Mouse (Mus musculus) embryonic facial prominence, embryonic 10.5 days (tissue): ENCODE measurements around the gene Bmp7. TPM values are rescaled to one million over a fixed set of nuclear protein-coding genes. Genes with fewer than 3 reads are reported as not detected.

Experiments used
- DNase-seq: peaks from one replicate; pipeline ENCODE4 v3.0.0-alpha.2; 2017; ENCODE audit warnings: low spot score
- H3K27ac ChIP-seq: fragments of 300-500 bp; sonication (generic); replicated peaks from 2 replicates; pipeline ENCODE4 v1.5.1; 2016; ENCODE audit warnings: mild to moderate bottlenecking
- H3K27me3 ChIP-seq: fragments of 300-500 bp; sonication (generic); replicated peaks from 2 replicates; pipeline ENCODE4 v1.6.1; 2016; ENCODE audit warnings: low read depth, mild to moderate bottlenecking; ENCODE audit not compliant: poor library complexity, severe bottlenecking
- H3K36me3 ChIP-seq: fragments of 300-500 bp; sonication (generic); replicated peaks from 2 replicates; pipeline ENCODE4 v1.6.1; 2016; ENCODE audit warnings: mild to moderate bottlenecking, moderate library complexity
- H3K4me1 ChIP-seq: fragments of 300-500 bp; sonication (generic); 2 replicates; pipeline ENCODE4 v1.6.1; 2016
- H3K4me3 ChIP-seq: fragments of 300-500 bp; sonication (generic); 2 replicates; pipeline ENCODE4 v1.5.1; 2016; ENCODE audit warnings: mild to moderate bottlenecking, moderate library complexity
- H3K9me3 ChIP-seq: fragments of 300-500 bp; sonication (generic); 2 replicates; pipeline ENCODE4 v1.6.1; 2016; ENCODE audit warnings: mild to moderate bottlenecking
- WGBS: fragments of 180-500 bp; shearing (Covaris S2); methylation state at CpG from one replicate; pipeline ENCODE4 v1.1.7; 2016; 5-methylcytosine and 5-hydroxymethylcytosine counted together
- polyA plus RNA-seq: library from polyadenylated mRNA; unstranded; fragments of >200 nt; fragmentation: Nextera tagmentation; extraction: Ambion mirVana; gene quantifications from 2 replicates; pipeline ENCODE4 v1.2.1, GENCODE M21; 2016

The Bmp7 gene
- 19.8 and 20.9 TPM in 2 replicates for polyA plus RNA-seq

DNA sequence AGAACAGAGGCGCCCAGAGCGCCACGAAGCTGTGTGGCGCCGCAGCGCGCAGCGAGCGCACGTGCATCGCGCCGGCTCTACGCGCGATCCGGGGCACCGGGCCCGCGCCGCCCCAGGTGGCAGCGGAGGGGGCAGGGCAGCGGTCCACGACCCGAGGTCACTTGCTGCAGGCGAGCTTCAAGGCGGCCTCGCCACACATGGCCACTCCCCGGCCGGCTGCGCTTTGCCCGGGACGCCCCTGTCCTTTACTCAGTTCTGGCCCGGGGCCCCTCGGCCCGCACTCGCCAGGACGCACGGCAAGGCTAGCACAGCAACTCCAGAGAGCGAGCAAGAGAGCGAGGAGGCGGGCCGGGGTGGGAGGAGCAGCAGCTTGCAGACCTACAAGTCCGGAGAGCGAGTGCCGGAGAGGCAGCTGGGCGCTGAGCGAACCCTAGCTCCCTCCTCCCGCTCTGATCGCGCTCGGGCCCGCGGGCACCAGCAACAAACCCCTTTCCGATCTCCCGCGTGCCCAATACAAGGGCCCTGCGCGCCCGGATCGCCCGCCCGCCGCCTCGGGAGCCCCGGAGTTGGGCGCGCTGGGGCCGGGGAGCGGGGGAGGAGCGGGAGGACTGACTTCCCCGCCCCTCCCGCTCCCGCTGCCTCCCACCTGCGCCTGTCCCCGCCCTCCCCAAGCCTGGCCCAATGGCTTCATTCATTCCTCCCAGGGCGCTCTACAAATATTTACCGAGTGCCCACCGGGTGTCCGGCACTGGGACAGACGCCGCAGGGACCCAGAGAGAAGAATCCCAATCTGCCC is at the start of gene Bmp7:
Gene Bmp7, minus strand, starts transcription at position 319 of the 796 bp plus-strand sequence.
- H3K27me3 ChIP-seq: peaks cover 98% of the 10 kb centered on the region
- WGBS: under 1% methylated on average over 82 of the region's 82 CpGs

DNA sequence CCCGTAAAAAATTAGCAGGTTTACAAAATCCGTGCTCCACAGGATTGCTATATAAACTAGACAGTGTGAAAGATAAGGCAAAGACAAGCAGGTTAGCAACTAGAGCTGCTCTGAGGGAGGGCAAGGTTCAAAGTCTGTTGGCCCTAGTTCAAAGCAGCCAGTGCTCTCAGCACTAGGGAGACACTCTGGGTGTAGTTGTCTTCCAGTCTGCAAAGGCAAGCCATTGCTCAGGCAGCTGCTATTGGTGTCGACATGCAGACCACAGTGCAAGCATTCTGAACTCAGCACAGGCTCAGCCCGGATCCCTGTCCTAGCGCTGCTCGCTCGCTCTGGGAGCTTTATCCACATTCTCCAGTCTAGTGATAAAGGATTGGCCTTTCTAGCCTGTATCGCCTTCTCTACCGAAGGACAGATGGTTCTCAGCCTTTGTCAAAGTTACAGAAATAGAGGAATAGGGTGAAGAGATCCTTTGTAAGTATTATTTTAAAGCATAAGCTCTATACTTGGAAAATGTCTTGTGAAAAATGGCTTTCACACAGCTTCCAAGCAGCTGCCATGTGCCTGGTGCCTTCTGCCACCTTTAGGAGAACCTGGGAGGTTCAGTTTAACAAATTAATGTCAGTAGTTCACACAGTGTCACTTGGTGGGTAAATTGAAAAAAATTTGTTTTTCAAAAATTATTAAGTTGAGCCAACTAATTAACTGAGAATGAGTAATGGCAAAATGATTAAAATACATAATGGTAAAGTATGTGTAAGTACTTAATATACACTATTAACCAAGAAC is 42.8 kb upstream of the Bmp7 start:
- H3K9me3 ChIP-seq: peaks cover 6% of the 10 kb centered on the region
- H3K27ac ChIP-seq: no peak overlapping the region
- peaks cover 7% of the 10 kb centered on the region for H3K4me1 ChIP-seq
- H3K27me3 ChIP-seq: peaks cover 18% of the 10 kb centered on the region
- WGBS: 77% methylated on average over 9 of the region's 9 CpGs
- no peak overlapping the region for H3K4me3 ChIP-seq
- no peaks in the 10 kb centered on the region for H3K36me3 ChIP-seq
- no peak for DNase-seq

More for the DNA sequence above, at the start of gene Bmp7:
- peak; percentile 92 for DNase-seq
- H3K9me3 ChIP-seq: no peaks in the 10 kb centered on the region
- peak within 1 kb of the TSS; percentile 69 for H3K4me3 ChIP-seq
- no peaks in the 10 kb centered on the region for H3K36me3 ChIP-seq
- H3K4me1 ChIP-seq: peaks cover 85% of the 10 kb centered on the region
- peak within 1 kb of the TSS; percentile 81 for H3K27ac ChIP-seq

DNA sequence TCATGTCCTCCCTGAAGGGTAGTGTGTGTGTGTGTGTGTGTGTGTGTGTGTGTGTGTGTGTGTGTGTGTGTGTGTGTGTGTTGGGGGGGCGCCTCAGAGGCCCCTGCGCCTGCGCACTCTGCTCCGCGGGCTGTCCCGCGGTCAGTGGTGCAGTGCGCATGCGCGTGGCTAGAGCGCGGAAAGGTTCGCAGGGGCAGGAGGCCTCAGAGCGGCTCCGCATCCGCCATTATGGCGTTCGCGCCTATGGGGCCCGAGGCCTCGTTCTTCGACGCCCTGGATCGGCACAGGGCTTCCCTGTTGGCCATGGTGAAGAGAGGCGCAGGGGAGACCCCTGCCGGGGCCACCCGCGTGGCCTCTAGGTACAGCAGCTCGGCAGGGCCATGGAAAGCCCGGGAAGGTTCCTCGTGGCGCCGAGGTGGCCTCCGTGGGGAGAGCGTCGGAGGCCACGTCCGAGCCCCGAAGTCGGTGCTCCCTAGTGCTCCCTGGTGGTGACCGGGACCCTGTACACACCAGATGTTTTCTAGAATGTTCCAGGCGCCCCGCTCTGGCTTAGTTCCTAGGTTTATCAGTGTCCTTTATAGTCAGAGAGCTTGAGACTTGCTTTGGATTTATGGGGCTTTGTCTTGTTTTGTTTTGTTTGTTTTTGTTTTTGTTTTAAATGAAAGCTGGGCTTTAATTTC is 39.7 kb upstream of the Bmp7 start:
- WGBS: 94% methylated on average over 43 of the region's 43 CpGs
- peaks cover 32% of the 10 kb centered on the region for H3K4me1 ChIP-seq
- DNase-seq: no peak

DNA sequence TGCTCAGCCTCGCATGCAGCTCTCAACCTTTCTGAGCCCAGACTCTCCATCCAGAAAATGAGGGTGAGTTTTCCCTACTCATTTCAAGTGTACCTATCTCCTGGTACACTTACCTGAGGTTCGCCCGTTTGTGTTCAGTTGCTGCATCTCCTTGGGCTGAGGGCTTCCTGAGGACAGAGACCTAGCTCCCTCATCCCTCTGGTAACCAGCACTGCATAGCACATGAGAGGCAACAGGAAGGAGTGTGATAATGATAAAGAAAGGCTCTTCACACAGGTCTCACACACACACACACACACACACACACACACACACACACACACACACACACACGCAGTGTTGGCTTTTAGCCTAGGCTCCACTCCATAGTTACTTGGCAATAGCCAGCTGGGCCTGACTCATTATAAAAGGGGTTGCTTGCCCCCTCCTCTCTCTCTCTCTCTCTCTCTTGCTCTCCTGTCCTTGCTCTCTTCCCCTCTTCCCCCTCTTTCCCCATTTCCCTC is 38.1 kb upstream of the Bmp7 start:
- H3K4me1 ChIP-seq: peaks cover 46% of the 10 kb centered on the region
- no peak for DNase-seq
- peaks cover 6% of the 10 kb centered on the region for H3K9me3 ChIP-seq
- 53% methylated on average over 4 of the region's 4 CpGs for WGBS
- no peak overlapping the region for H3K4me3 ChIP-seq
- no peaks in the 10 kb centered on the region for H3K36me3 ChIP-seq
- peaks cover 6% of the 10 kb centered on the region; the same call in 1 of the 2 replicates for H3K27me3 ChIP-seq
- H3K27ac ChIP-seq: peak overlapping the region; percentile 78

More for the DNA sequence above, 39.7 kb upstream of the Bmp7 start:
- no peak overlapping the region; the same call in 1 of the 2 replicates for H3K27ac ChIP-seq
- no peaks in the 10 kb centered on the region for H3K36me3 ChIP-seq
- peaks cover 6% of the 10 kb centered on the region for H3K9me3 ChIP-seq
- H3K4me3 ChIP-seq: no peak overlapping the region
- peaks cover 6% of the 10 kb centered on the region; the same call in 1 of the 2 replicates for H3K27me3 ChIP-seq

DNA sequence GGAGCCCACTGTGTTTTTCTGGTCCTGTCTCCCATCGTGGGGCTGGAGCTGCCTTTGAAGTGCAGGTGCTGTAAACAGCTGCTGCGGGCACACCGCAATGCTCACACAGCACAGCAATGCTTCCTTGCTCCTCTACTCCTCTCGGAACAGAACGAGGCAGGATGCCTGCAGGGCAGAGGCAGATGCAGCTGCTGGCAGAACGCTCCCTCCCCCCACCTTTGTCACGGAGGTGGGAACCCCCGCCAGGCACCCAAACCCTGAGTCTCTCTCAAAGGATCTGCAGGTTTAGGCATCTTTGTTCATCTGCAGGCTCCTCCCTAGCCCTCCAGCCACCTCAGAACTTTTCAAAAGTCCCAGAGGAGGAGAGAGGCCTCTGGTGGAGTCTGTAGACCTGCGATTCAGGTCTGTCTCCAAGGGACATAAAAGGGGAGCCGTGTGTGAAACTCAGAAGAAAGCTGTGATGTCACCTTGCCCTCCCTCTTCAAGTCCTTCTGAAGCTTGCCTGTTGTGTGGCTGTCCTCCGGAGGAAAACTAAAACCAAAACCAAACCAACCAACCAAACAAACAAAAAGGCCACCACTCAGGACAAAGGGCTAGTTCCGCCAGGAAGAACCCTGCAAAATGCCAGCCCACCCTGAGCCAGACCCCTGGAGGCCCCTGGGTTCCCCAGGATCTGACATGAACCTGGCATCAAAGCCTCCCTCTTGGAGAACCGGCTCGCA is 37.4 kb upstream of the Bmp7 start, which contains the start of gene Spo11:
Gene Spo11, plus strand, starts transcription at position 292 of the 722 bp plus-strand sequence.
- H3K4me1 ChIP-seq: peaks cover 46% of the 10 kb centered on the region
- H3K36me3 ChIP-seq: no peaks in the 10 kb centered on the region
- 14% methylated on average over 14 of the region's 14 CpGs for WGBS
- peak within 1 kb of the TSS; percentile 78 for H3K27ac ChIP-seq
- peaks cover 6% of the 10 kb centered on the region; the same call in 1 of the 2 replicates for H3K27me3 ChIP-seq
- peaks cover 6% of the 10 kb centered on the region for H3K9me3 ChIP-seq
- peak; percentile 59 for DNase-seq
- H3K4me3 ChIP-seq: peak within 1 kb of the TSS; percentile 42

DNA sequence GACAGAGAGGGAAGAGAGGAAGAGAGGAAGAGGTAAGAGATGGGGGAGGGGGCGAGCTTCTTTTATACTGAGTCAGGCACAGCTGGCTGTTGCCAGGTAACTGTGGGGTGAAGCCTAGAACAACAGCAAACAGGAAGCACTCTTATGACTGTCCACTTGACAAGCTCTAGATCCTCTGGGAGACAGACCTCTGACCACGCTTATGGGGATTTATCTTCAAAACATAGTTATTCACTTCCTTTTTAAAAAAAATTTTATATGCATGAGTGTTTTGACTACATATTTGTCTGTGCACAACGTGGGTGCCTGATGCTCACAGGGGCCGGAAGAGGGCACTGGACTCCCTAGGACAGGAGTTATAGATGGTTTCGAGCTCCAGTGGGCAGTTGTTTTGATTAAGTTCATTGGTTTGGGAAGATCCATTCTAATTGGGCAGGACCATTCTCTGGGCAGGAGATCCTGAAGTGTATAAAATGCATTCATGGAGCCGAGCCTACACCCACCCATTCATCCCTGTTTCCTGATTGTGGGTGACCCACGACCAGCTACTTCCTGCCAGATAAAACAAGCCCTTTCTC is 36.6 kb upstream of the Bmp7 start:
- Histone ChIP-seq H3K36me3 (no peaks in the 10 kb centered on the region), H3K4me1 (peaks cover 46% of the 10 kb centered on the region), H3K27ac (peak overlapping the region; percentile 78), H3K9me3 (peaks cover 6% of the 10 kb centered on the region), H3K4me3 (peak overlapping the region; percentile 42; the same call in 1 of the 2 replicates), H3K27me3 (peaks cover 6% of the 10 kb centered on the region; the same call in 1 of the 2 replicates)
- DNase-seq: peak; percentile 39
- 22% methylated on average over 7 of the region's 7 CpGs for WGBS

DNA sequence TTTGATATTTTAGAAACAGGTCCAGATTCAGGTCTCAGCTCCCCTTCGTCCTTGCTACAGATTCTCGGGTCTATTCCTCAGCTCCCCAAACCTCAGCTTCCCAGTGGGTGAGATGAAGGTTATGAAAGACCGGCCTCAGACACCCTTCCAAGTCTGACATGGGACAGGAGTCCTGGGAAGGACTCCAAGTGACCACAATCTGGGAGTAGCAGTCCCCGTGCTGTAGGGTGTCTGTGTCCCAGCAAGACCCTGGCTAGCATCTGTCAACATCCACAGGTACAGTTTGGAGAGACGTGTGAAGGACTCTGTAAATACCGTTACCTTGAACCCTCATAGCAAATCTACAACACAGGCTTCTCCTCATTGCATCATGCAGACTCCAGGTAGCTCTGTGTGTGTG is 35.0 kb upstream of the Bmp7 start:
- Histone ChIP-seq H3K9me3 (peaks cover 6% of the 10 kb centered on the region), H3K27ac (no peak overlapping the region), H3K36me3 (no peaks in the 10 kb centered on the region), H3K27me3 (peaks cover 6% of the 10 kb centered on the region; the same call in 1 of the 2 replicates), H3K4me1 (peaks cover 46% of the 10 kb centered on the region), H3K4me3 (no peak overlapping the region)
- 79% methylated on average over 6 of the region's 6 CpGs for WGBS
- DNase-seq: no peak

DNA sequence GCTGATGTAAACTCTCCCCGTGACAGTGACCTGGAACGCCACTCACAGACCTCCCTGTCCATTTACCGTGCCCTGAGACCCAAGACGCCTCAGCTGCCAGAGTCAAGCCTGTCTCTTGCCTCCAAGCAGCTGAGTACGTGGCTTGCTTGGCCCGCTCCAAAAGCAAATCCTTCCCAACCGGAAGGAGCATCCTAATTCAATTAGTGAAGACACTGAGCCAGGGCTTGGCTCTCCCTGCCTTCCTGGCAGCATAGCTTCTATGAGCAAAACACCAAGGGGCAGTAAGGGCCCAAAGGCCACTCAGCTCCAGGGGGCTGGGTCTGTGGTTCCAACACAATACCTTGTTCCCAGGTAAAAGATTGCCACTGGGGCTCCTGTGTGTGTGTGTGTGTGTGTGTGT is 34.6 kb upstream of the Bmp7 start:
- Histone ChIP-seq H3K36me3 (no peaks in the 10 kb centered on the region), H3K27ac (peak overlapping the region; percentile 35; the same call in 1 of the 2 replicates), H3K9me3 (peaks cover 3% of the 10 kb centered on the region), H3K4me1 (peaks cover 46% of the 10 kb centered on the region), H3K4me3 (no peak overlapping the region), H3K27me3 (peaks cover 9% of the 10 kb centered on the region; the same call in 1 of the 2 replicates)
- DNase-seq: no peak
- WGBS: 21% methylated on average over 7 of the region's 7 CpGs

DNA sequence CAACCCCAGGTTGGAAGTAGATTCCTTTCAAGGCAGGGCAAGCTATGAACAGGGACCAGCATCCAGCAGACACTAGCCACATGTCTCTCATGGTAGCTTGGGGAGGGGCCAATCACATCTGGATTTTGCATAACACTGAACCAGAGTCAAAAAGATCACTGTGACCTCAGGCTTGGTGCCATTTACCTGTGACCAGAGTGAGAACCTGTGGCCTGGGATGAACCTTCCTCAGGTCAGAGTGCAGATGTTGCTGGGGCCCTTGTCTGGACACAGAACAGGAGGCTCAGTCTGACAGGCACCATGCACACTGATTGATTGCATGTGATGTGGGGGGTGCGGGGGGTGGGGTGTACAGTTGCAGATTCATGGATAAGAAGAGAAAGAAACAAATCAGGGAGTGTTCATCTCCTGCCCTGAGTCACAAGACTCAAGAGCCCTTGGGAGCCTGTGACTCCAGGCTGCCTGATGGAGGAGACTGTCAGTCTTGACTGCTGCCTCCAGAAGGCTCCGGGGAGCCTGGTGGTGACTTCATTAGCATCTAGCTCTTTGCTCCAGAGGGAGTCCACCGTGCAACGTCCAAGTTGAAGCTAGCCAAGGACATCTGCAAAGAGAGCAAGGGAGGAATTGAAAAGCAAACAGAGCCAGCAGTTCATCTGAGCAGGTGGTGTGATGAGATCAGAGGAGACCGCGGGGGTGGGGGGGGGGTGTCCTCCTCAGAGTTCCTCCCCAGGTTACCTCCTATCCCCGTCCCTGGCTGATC is 33.9 kb upstream of the Bmp7 start:
- WGBS: 30% methylated on average over 7 of the region's 7 CpGs

DNA sequence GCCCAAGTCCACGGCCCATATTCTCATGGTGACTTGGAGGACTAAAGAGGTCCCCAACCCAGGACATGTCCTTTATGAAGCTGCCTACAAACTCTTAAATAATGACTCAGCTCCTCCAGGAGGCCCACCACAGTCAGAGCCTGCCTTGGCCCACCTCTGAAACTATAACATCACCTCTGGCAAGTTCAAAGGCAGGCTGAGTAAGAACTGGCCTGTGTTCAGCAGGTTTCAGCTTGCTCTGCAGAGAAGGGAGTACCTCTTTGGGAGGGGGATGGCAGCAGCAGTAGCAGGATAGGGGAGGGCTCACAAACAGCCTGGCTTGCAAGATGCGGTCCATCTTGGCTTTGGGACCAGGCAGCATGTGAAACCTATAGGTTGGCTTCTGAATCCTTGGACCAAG is 31.7 kb upstream of the Bmp7 start:
- H3K4me1 ChIP-seq: peaks cover 28% of the 10 kb centered on the region
- no peak overlapping the region for H3K4me3 ChIP-seq
- DNase-seq: no peak
- no peaks in the 10 kb centered on the region for H3K36me3 ChIP-seq
- H3K27ac ChIP-seq: no peak overlapping the region
- 0 out of 2 replicates have a peak, but pooled peaks cover 3% of the 10 kb centered on the region for H3K27me3 ChIP-seq
- no peaks in the 10 kb centered on the region for H3K9me3 ChIP-seq
- 89% methylated on average over 2 of the region's 2 CpGs for WGBS

More for the DNA sequence above, 33.9 kb upstream of the Bmp7 start:
- DNase-seq: no peak
- Histone ChIP-seq H3K27me3 (peaks cover 9% of the 10 kb centered on the region; the same call in 1 of the 2 replicates), H3K9me3 (no peaks in the 10 kb centered on the region), H3K4me3 (no peak overlapping the region), H3K4me1 (peaks cover 46% of the 10 kb centered on the region), H3K36me3 (no peaks in the 10 kb centered on the region), H3K27ac (peak overlapping the region; percentile 35)
